Mouse (Mus musculus) adrenal gland, postnatal 10 days (tissue): ENCODE results near the gene Tlr12. TPM values are rescaled to one million over a fixed set of nuclear protein-coding genes. Genes with fewer than 3 reads are reported as not detected.
"Not testable (repeated sequence)": the region's sequence is repeated elsewhere in the genome, so short reads cannot be mapped to it uniquely, and the experiment has no call there.

ENCODE experiments used
- DNase-seq: peaks from one replicate; pipeline ENCODE4 v3.0.0; 2021; ENCODE audit warnings: mixed read lengths
- total RNA-seq, 2 experiments: library from RNA; stranded (reverse); gene quantifications; 2 replicates each; pipeline ENCODE4 v1.2.3; 2021

Gene Tlr12
- total RNA-seq, 2 experiments from 2014 or later = 0.63 to 0.76 TPM

- no peak for DNase-seq
These were observed 544 bp upstream of the Tlr12 start for GRCm38 (mm10) chr4:128618963-128619362.

GRCm38 (mm10) chr4:128617363-128618120, 877 bp downstream of the Tlr12 start:
- peak; percentile 42 for DNase-seq

- DNase-seq = no peak
These were observed 2.7 kb downstream of the Tlr12 start for GRCm38 (mm10) chr4:128615761-128616160.

GRCm38 (mm10) chr4:128613326-128613725, 5.1 kb downstream of the Tlr12 start:
- peak; percentile 45 for DNase-seq

GRCm38 (mm10) chr4:128611726-128612125, 6.7 kb downstream of the Tlr12 start:
- DNase-seq = not testable (repeated sequence)

GRCm38 (mm10) chr4:128610706-128611105, 7.7 kb downstream of the Tlr12 start:
- DNase-seq = no peak

GRCm38 (mm10) chr4:128609925-128610402, 8.5 kb downstream of the Tlr12 start, which contains the start of gene Zscan20:
Zscan20 (minus strand) TSS chr4:128610098.
- DNase-seq = peak; percentile 94

GRCm38 (mm10) chr4:128609276-128609924, 9.0 kb downstream of the Tlr12 start:
- DNase-seq = peak; percentile 23

- DNase-seq = no peak
These were observed 10.8 kb downstream of the Tlr12 start for GRCm38 (mm10) chr4:128607661-128608060.

- no peak for DNase-seq
These were observed 11.8 kb downstream of the Tlr12 start for GRCm38 (mm10) chr4:128606586-128606985.

GRCm38 (mm10) chr4:128597801-128598560, 20.4 kb downstream of the Tlr12 start:
- no peak for DNase-seq

GRCm38 (mm10) chr4:128594062-128594461, 24.4 kb downstream of the Tlr12 start:
- no peak for DNase-seq

GRCm38 (mm10) chr4:128593286-128593685, 25.1 kb downstream of the Tlr12 start:
- DNase-seq = no peak

GRCm38 (mm10) chr4:128579182-128579581, 39.2 kb downstream of the Tlr12 start:
- DNase-seq = peak; percentile 42

- DNase-seq = no peak
These were observed 42.6 kb downstream of the Tlr12 start for GRCm38 (mm10) chr4:128575811-128576210.

Other genes with a start within 250 kb of the Tlr12 start
- 1 to 10 TPM; 4.3 to 5.6 TPM for gene Zscan20, start 8.5 kb downstream of the Tlr12 start, total RNA-seq
- 10 to 100 TPM; 76.2 to 77.8 TPM for gene Phc2, start 36.1 kb upstream of the Tlr12 start, total RNA-seq
- gene A3galt2, start 136.7 kb upstream of the Tlr12 start, total RNA-seq = under 1 TPM; 0.12 TPM
- gene Zfp362, start 187.4 kb upstream of the Tlr12 start, total RNA-seq = 10 to 100 TPM; 33.7 to 36.5 TPM